Comparison of ENCODE assay signal across 32 mouse cellular contexts in the genomic region with DNA sequence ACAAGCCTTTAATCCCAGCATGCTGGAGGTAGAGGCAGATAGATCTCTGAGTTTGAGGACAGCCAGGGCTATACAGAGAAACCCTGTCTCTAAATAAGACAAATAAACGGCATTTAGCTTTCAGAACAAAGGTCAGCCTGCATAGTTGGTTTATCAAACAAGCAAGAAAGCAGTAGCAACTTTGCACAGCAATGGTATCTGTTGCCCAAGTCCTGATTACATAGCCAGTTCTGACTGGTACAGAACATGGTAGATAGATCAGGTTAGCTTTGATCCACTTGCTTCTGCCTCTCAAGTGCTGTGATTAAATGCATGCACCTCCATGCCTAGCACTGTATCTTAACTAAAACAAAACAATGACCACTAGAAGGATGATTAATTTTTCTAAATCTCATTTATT. TPM values are rescaled to one million over a fixed set of nuclear protein-coding genes. Genes with fewer than 3 reads are reported as not detected.
DNase-seq lines count a peak whose midpoint lies in the region; ATAC-seq and TF ChIP-seq lines count a peak whose summit lies in the region.
"Had no signal": no experiment of that assay in that cellular context is flagged by ENCODE, and none has a peak within 500 bp of the region (broad histone marks: within the 10 kb centered on the region; RNA-seq: fewer than 3 reads in every experiment).

No protein-coding gene starts in this region.

- H3K27ac ChIP-seq in liver, embryonic 12.5 days, result no peak overlapping the region
- H3K27ac ChIP-seq in liver, postnatal 0 days (ENCODE audit: low read depth), result peak overlapping the region; percentile 23; the same call in 1 of the 2 replicates
- H3K27ac ChIP-seq in kidney, embryonic 16.5 days (ENCODE audit: low read length), result no peak overlapping the region
- H3K27ac ChIP-seq: embryonic facial prominence, embryonic 12.5 days; embryonic facial prominence, embryonic 15.5 days; gastrocnemius, adult 2 months; heart, adult 2 months; heart, embryonic 10.5 days; heart, embryonic 13.5 days; hindbrain, embryonic 12.5 days; hindbrain, embryonic 15.5 days had no signal

- no peaks in the 10 kb centered on the region for H3K27me3 ChIP-seq in liver, embryonic 12.5 days (replicated peaks)
- H3K27me3 ChIP-seq in liver, postnatal 0 days (ENCODE audit: insufficient read depth, low read length), result no peaks in the 10 kb centered on the region
- no peaks in the 10 kb centered on the region for H3K27me3 ChIP-seq in kidney, embryonic 16.5 days (ENCODE audit: insufficient read depth, low read length)
- H3K27me3 ChIP-seq: embryonic facial prominence, embryonic 12.5 days; embryonic facial prominence, embryonic 15.5 days; heart, embryonic 13.5 days; hindbrain, embryonic 12.5 days; hindbrain, embryonic 15.5 days had no signal

- DNase-seq in heart, adult 11 months, result peak; percentile 2
- DNase-seq in heart, postnatal 10 days, result no peak
- DNase-seq in liver, result no peak
- no peak for DNase-seq in liver, postnatal 0 days
- no peak for DNase-seq in gastrocnemius, postnatal 4 days (ENCODE audit: low spot score in 2 of 2)
- DNase-seq in cerebellum, adult 8-10 months, result no peak
- DNase-seq: adrenal gland, adult 8-10 months; adrenal gland, postnatal 25 days; cerebellum, adult 11-12 months; cerebellum, adult 9-10 months; cerebellum, postnatal 14 days; forebrain, postnatal 0 days; gastrocnemius, adult 2 months; gastrocnemius, postnatal 14 days; heart, adult 2 months had no signal

- no peaks in the 10 kb centered on the region for H3K4me1 ChIP-seq in liver, embryonic 12.5 days
- no peaks in the 10 kb centered on the region for H3K4me1 ChIP-seq in liver, postnatal 0 days (ENCODE audit: insufficient read depth)
- no peaks in the 10 kb centered on the region for H3K4me1 ChIP-seq in kidney, embryonic 16.5 days (ENCODE audit: insufficient read depth, low read length)
- H3K4me1 ChIP-seq: embryonic facial prominence, embryonic 12.5 days; embryonic facial prominence, embryonic 15.5 days; heart, embryonic 10.5 days; hindbrain, embryonic 12.5 days; hindbrain, embryonic 15.5 days had no signal

- no peak overlapping the region for H3K9ac ChIP-seq in liver, embryonic 12.5 days
- no peak overlapping the region for H3K9ac ChIP-seq in liver, postnatal 0 days (replicated peaks)
- no peak overlapping the region for H3K9ac ChIP-seq in kidney, embryonic 16.5 days (replicated peaks; ENCODE audit: low read length)
- H3K9ac ChIP-seq: embryonic facial prominence, embryonic 12.5 days; embryonic facial prominence, embryonic 15.5 days; forebrain, postnatal 0 days; heart, embryonic 13.5 days; hindbrain, embryonic 12.5 days; hindbrain, embryonic 15.5 days had no signal

- no peaks in the 10 kb centered on the region for H3K9me3 ChIP-seq in liver, embryonic 12.5 days (replicated peaks)
- H3K9me3 ChIP-seq in liver, postnatal 0 days (ENCODE audit: low read length), result no peaks in the 10 kb centered on the region
- no peaks in the 10 kb centered on the region for H3K9me3 ChIP-seq in kidney, embryonic 16.5 days (ENCODE audit: low read length)
- H3K9me3 ChIP-seq: embryonic facial prominence, embryonic 12.5 days; embryonic facial prominence, embryonic 15.5 days; heart, embryonic 10.5 days; heart, embryonic 13.5 days; hindbrain, embryonic 12.5 days; hindbrain, embryonic 15.5 days had no signal

- TF ChIP-seq EP300 in liver, postnatal 0 days (IDR thresholded peaks at IDR 0.05; ENCODE audit: low read depth), result no peak

- ATAC-seq in liver, embryonic 12.5 days, result peak; percentile 35; the same call in 1 of the 2 replicates
- peak; percentile 88 for ATAC-seq in liver, postnatal 0 days
- ATAC-seq in kidney, embryonic 16.5 days (ENCODE audit: low FRiP score, low TSS enrichment), result no peak
- ATAC-seq: activated CD4-positive, CD25-positive, alpha-beta regulatory T cell, adult 4 months; forebrain, embryonic 14.5 days; forebrain, postnatal 0 days had no signal

- H3K4me3 ChIP-seq in liver, embryonic 12.5 days, result no peak overlapping the region
- no peak overlapping the region for H3K4me3 ChIP-seq in liver, postnatal 0 days (ENCODE audit: low read depth, low read length)
- H3K4me3 ChIP-seq in kidney, embryonic 16.5 days (ENCODE audit: low read length), result no peak overlapping the region
- H3K4me3 ChIP-seq: embryonic facial prominence, embryonic 12.5 days; embryonic facial prominence, embryonic 15.5 days; gastrocnemius, adult 2 months; heart, adult 2 months; heart, embryonic 10.5 days; heart, embryonic 13.5 days; hindbrain, embryonic 12.5 days; hindbrain, embryonic 15.5 days had no signal

- peaks cover 49% of the 10 kb centered on the region for H3K36me3 ChIP-seq in liver, embryonic 12.5 days
- H3K36me3 ChIP-seq in liver, postnatal 0 days (replicated peaks; ENCODE audit: insufficient read depth, low read length), result peaks cover 17% of the 10 kb centered on the region
- peaks cover 49% of the 10 kb centered on the region for H3K36me3 ChIP-seq in kidney, embryonic 16.5 days (ENCODE audit: insufficient read depth, low read length)

- intact Hi-C loops in heart, postnatal 10 days (cut with DNase I), result no loop called here

- H3K4me2 ChIP-seq in liver, embryonic 12.5 days, result no peak overlapping the region
- H3K4me2 ChIP-seq in liver, postnatal 0 days (ENCODE audit: low read depth, low read length), result no peak overlapping the region
- no peak overlapping the region for H3K4me2 ChIP-seq in kidney, embryonic 16.5 days (replicated peaks; ENCODE audit: low read depth, low read length)
- H3K4me2 ChIP-seq: embryonic facial prominence, embryonic 12.5 days; embryonic facial prominence, embryonic 15.5 days; heart, embryonic 13.5 days; hindbrain, embryonic 12.5 days; hindbrain, embryonic 15.5 days had no signal

- 80% methylated on average over 1 of the region's 1 CpGs for WGBS in liver, embryonic 12.5 days (ENCODE audit: insufficient replicate concordance)
- 57% methylated on average over 1 of the region's 1 CpGs for WGBS in liver, postnatal 0 days (ENCODE audit: insufficient replicate concordance)
- WGBS in kidney, embryonic 16.5 days, result 97% methylated on average over 1 of the region's 1 CpGs

- no peak for TF ChIP-seq CTCF in liver, postnatal 0 days (IDR thresholded peaks at IDR 0.05; ENCODE audit: low read depth)

RNA-seq across cellular contexts. Expression of gene Depdc7, which starts 26.0 kb away (rescaled TPM):
- 1 to 10 TPM in 1 of 2 experiments, under 1 TPM in 1; 0.89 to 1.5 TPM for total RNA-seq in heart, postnatal 10 days (2021)
- 9.3 and 10.7 TPM in 2 replicates for polyA plus RNA-seq in liver, embryonic 12.5 days (2016; fragmentation: Nextera tagmentation; extraction: Ambion mirVana)
- polyA plus RNA-seq in liver, postnatal 0 days (2015; fragmentation: Nextera tagmentation; extraction: Ambion mirVana), result 20.6 and 21.6 TPM in 2 replicates
- 1 to 10 TPM; 2.4 to 3.3 TPM for total RNA-seq in gastrocnemius, postnatal 4 days (2021)
- polyA plus RNA-seq in kidney, embryonic 16.5 days (2015; fragmentation: Nextera tagmentation; extraction: Ambion mirVana), result 24.2 and 26.1 TPM in 2 replicates
- polyA plus RNA-seq: activated CD4-positive, CD25-positive, alpha-beta regulatory T cell, adult 4 months had no signal

RNA-seq across cellular contexts. Expression of gene Qser1, which starts 47.9 kb away (rescaled TPM):
- total RNA-seq in heart, postnatal 10 days (2021), result 10 to 100 TPM; 25.1 to 30.1 TPM
- 3.6 and 3.7 TPM in 2 replicates for polyA plus RNA-seq in liver, embryonic 12.5 days (2016; fragmentation: Nextera tagmentation; extraction: Ambion mirVana)
- 1.2 TPM in 2 replicates for polyA plus RNA-seq in liver, postnatal 0 days (2015; fragmentation: Nextera tagmentation; extraction: Ambion mirVana)
- total RNA-seq in gastrocnemius, postnatal 4 days (2021), result 10 to 100 TPM; 27.6 to 28.5 TPM
- polyA plus RNA-seq in kidney, embryonic 16.5 days (2015; fragmentation: Nextera tagmentation; extraction: Ambion mirVana), result 9.0 and 10.6 TPM in 2 replicates

RNA-seq across cellular contexts. Expression of gene Pin1rt1, which starts 52.5 kb away (rescaled TPM):
- total RNA-seq in heart, postnatal 10 days (2021), result not detected
- not detected in 2 replicates for polyA plus RNA-seq in liver, embryonic 12.5 days (2016; fragmentation: Nextera tagmentation; extraction: Ambion mirVana)
- not detected in 2 replicates for polyA plus RNA-seq in liver, postnatal 0 days (2015; fragmentation: Nextera tagmentation; extraction: Ambion mirVana)
- total RNA-seq in gastrocnemius, postnatal 4 days (2021), result not detected
- polyA plus RNA-seq in kidney, embryonic 16.5 days (2015; fragmentation: Nextera tagmentation; extraction: Ambion mirVana), result 0.19 TPM in 1 of 2 replicates, not detected in the other
- total RNA-seq: adrenal gland, adult 8-10 months; adrenal gland, postnatal 25 days; ES-E14; forebrain, postnatal 0 days; gastrocnemius, adult 2 months; gastrocnemius, postnatal 14 days; heart, adult 2 months; heart, postnatal 25 days; hematopoietic stem cell, adult 5-6 weeks had no signal
- polyA plus RNA-seq: activated CD4-positive, CD25-positive, alpha-beta regulatory T cell, adult 4 months; brain, embryonic 14.5 days; embryonic facial prominence, embryonic 15.5 days; forebrain, embryonic 11.5 days; forebrain, embryonic 14.5 days; forebrain, postnatal 0 days; frontal cortex, adult 2 months; heart, adult 2 months; heart, embryonic 10.5 days; heart, embryonic 13.5 days; heart, embryonic 16.5 days had no signal

RNA-seq across cellular contexts. Expression of gene Tcp11l1, which starts 56.7 kb away (rescaled TPM):
- 1 to 10 TPM; 6.2 to 8.5 TPM for total RNA-seq in heart, postnatal 10 days (2021)
- 11.0 and 12.2 TPM in 2 replicates for polyA plus RNA-seq in liver, embryonic 12.5 days (2016; fragmentation: Nextera tagmentation; extraction: Ambion mirVana)
- polyA plus RNA-seq in liver, postnatal 0 days (2015; fragmentation: Nextera tagmentation; extraction: Ambion mirVana), result 10.5 and 12.1 TPM in 2 replicates
- 1 to 10 TPM; 7.1 to 9.5 TPM for total RNA-seq in gastrocnemius, postnatal 4 days (2021)
- polyA plus RNA-seq in kidney, embryonic 16.5 days (2015; fragmentation: Nextera tagmentation; extraction: Ambion mirVana), result 31.4 and 36.8 TPM in 2 replicates
